Mouse (Mus musculus) cerebellum, postnatal 4 days (tissue): Measurements from ENCODE around the gene Zfp933.
A peak's percentile ranks its signal among the peaks of the same experiment; 100 is the strongest.
"Not testable (repeated sequence)": the region's sequence is repeated elsewhere in the genome, so short reads cannot be mapped to it uniquely, and the experiment has no call there.

ENCODE experiments used
- DNase-seq, 2 experiments: peaks; one replicate each; pipeline ENCODE4 v3.0.0; 2022; ENCODE audit warnings: low spot score in 2 of 2, mixed read lengths in 1 of 2

The Zfp933 gene

DNA sequence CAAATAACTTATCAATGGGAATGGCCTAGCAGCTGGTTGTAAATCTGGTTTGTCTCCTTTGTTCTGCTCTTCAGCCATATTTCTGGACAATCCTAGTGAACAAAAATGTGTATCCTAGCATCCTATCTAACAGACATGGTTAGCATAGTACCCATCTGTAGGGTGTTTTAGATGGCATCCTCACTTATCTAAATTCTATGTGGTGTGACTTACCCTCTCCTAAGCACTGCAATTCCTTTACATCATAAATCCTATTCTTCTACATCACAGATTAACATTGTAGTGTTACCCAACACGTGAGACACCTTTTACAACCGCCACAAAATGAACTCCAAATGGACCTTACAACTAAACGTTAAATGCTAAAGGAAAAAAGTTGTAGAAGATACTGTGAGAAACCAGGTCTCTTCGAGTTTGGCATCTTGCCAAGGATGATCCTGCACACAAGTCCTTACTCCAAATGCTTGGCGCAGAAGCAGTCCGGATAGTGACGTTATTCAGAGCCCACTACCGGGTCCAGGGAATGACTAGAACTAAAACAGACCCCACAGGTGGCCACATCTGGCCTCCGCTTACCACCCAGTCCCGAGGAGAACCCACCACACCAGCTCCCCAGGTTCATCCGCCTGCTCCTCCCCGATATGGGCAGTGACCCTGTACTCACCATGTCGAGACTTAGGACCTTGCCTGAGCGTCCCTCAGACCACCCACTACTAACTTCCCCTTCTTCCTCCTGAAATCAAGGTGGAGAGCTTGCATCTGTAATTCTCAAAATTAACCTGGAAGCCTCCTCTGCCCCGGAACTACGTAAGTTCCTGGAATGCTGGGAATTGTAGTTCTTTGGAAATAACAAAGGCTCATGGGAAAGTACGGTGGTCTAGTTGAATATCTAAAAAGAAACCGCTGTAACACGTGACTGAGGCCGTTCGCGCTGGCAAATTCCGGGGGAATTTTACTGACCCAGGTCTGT is at the start of gene Zfp933:
TSS of gene Zfp933 (minus strand) at position 753 of the 970 bp plus-strand sequence.
- peak in 1 of 2 experiments; percentile 44 for DNase-seq

DNA sequence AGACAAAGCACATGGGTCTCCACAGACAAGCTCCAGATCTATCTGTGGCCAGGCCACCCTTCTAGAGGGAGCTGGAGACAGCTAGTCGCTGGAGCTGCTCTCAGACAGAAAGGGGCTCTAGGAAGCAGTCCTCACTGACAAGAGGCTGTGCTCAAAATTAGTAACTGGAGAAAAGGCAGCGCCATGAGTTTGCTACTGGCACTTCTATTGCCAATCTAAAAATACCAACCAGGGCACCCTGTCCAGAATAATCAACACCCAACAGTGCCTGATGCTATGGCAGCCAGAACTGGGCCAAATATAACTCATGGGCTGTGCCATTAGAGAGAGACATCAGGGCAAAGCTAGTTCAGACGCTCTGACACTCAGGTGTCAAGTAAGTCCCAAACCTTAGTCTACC is 49.2 kb upstream of the Zfp933 start:
- DNase-seq, result no peak

DNA sequence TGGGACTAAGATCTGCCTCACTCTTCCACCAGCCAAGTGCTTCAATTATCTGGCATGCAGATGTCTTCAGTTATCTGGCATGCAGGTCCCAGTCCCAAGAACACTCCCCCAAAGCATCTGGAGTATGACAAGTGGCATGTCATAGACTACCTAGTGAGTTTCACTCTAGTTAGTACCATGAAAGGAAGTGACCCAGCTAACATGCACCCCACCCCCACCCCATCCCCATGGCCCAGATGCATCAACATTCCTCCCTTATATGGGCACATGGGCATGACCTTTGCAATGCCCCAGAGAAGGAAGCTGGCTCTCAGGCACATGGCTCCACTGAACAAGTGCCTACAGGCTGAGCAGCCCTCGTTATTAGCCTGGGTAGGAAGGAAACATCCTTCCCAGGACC is 48.2 kb upstream of the Zfp933 start:
- DNase-seq, result no peak

DNA sequence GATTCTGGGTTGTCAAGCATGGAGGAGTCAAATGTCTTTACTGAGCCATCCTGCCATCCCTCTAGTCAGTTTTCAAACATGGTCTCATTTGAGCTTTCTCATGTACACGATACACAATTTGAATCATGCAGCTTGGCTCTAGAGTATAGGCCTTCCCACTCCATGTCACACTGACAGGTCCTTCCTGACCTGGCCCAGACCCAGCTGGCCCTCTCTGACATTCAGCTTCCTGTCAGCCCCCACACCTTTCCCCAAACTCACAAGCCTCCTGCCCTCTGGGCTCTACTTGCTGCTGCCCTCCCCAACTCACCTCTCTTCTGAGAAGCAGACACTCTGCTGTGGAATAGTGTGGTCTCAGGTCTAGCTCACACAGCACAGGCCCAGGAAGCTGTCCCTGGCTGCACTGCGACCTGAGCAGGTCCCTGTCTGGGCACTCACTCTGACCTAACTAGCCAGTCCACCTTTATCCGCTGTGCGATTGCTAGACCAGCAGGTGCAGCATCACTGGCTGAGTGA is 47.7 kb upstream of the Zfp933 start:
- no peak for DNase-seq

DNA sequence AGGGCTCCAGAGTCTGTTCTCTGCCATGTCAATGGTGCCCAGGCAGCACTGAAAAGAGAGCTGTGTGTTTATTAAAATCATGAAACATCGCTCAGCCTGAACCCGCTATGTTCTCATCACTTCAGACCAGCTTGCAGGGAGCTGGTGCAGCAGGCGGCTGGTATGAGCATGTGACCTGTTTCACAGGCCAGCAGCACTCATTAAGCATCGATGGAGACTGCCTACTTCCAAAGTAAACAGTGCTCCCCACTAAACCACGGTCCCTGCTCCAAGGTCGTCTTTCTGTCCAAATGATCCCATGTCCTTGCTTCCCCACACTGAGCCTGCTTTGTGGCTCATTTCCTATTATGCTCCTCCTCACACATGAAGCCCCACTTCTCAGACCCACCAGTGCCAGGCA is 42.2 kb upstream of the Zfp933 start:
- no peak for DNase-seq

DNA sequence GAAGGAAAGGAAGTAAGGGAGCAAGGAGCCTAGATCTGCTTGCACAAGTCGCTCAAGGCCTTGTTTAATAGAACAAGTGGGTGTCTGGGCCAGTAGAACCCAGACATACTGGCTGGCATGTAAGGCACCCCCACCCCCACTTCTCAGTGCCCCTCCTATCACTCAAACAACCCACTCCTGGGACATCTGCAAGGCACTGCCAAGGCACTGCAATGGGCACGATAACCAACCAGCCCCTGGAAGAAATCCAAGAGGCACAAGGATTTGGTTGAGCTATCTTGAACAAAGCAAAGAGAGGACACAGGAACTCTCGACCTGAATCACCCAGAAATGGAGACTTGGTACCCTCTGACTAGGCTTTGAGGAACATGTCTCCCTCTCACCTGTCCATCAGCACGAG is 40.1 kb upstream of the Zfp933 start:
- DNase-seq, result no peak

DNA sequence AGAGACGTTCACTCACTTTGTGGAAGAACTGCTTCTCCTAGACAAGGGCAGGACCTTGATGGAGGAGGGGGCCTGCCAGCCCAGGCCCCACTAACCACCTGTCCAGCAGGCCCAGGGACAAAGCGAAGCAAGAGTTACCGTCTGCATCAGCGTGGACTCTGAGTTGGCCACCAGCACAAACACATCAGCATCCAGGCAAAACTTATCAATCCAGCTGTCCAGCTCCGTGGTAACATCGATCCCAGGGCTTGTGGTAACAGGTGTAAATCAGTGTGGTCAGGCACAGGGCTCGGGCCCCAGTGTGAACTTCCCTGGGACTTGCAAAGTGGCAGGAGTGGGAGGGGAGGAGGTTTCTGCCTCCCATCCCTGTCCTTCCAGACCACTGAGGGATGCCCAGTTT is 39.1 kb upstream of the Zfp933 start:
- no peak for DNase-seq

DNA sequence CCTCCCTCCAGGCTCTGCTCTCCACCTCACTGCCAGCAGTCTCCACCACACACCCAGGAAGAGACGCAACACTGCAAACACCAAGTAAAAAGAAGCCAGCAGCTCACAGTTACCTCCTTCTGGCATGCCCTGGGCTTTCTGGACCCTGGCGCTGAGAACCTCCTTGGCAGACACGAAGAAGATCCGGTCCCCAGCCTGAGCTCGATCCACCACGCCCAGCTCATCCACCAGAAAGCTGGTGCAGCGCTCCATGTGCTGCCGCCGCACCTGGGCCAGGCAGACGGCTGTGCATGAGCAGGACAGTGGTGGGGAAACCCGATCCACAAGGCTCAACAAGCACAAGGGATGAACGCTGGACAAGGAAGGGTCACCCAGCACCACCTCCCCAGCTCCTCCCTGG is 38.0 kb upstream of the Zfp933 start:
- no peak for DNase-seq

DNA sequence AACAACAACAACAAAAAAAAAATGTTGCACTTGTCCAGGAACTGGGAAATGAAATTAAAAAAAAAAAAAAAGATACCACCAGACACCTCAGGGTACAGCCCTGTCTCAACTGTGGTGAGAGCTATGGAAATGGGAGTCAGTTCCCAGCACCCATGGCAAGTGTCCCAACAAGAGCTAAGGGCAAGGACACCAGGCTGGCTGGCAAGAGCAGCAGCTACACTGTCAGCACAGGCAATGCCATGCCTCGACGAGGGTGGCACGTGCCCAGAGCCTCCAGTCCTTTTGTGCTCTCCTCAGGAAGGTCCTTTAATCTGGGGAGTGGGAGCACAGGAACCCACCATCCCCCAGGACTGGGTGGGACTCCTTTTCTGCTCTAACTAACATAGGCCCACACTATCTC is 36.0 kb upstream of the Zfp933 start:
- no peak for DNase-seq

DNA sequence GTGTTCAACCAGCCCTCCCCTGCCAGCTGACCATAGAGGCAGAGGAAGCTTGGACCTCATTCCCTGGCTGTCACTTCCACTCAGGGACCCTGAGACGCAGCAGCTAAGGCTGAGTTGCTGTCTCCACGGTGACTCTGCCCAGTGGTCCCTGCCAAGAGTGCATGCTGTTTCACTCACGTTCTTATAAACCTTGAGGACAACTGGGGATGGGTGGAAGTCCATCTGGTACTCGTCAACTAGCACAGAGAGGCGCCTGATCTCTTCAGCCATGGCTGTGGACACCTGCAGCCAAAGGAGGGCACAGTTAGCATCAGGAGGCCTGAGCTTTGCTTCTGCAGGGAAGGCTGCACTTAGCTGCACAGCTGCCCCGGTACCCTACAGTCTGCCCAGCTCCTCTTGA is 34.9 kb upstream of the Zfp933 start:
- no peak for DNase-seq

DNA sequence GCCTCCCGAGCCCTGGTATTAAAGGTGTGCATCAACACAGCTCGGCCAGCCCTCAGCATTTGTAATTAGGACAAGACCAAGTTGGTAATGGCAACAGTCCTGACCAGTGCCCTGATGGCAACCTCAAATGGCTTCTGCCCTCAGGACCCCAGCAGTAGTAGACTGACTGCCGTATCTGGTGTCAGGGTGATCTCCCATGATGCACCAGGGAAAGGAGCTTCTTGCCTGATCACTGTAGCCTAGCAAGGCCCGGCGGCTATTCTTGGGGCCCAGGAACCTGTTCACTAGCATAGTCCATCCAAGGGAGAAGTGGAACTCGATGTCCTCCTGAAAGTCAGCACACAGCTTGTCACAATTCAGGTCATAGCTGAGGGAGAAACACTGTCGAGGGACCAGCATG is 33.6 kb upstream of the Zfp933 start:
- no peak for DNase-seq

DNA sequence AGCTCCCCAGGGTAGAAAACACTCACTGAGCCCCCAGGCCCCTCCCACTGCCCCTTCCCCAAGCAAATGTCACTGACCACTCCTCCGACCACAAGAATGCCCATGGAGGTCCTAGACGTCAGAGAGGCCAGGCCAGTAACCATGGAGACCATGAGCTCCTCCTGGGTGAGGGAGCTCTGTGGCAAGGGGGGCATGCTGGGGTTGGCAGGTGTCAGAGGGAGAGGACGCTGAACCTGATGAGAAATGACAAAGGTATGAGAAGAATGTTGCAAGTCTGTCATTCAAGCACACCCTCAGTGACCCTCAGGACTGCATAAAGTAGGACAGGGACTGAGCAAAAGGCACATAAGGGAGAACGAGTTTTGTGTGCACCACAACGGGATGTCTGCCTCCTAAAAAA is 31.7 kb upstream of the Zfp933 start:
- no peak for DNase-seq

DNA sequence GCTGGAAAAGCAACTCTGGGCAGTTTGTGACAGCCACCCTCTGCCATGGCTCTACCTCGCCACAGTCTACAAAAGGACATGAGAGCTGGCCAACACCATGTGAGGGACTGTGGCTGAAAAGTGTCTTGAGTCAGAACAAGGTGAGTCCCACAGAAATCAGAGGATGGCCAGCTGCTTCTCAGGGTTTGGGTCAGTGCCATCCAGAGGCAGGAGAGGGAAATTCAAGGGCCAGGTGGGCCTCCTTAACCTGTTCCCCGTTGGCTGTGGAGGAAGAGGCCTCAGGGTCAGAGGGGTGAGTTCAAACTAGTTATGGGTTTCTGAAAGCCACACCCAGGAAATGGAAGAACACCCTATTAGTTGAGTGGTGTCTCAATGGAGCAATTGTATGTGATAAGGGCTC is 31.3 kb upstream of the Zfp933 start:
- DNase-seq, result no peak

DNA sequence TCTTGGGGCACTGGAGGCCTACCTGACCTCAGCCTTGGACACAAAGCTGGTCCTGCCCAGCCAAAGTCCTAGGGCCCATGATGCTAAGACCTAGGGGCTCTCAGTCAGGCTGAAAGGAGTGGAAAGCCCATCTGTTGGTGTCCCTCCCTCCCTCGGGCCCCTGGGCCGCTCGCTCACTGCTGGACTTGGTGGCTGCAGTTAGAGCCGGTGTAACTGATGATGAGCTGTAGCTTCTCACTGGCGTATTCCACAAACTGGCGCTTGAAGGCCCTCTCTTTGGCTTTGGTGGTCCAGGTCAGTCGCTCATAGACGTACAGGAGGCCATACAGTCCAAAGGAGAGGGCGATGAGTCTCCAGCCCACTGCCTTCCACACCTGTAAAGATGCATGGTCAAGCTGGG is 30.4 kb upstream of the Zfp933 start:
- DNase-seq, result no peak

DNA sequence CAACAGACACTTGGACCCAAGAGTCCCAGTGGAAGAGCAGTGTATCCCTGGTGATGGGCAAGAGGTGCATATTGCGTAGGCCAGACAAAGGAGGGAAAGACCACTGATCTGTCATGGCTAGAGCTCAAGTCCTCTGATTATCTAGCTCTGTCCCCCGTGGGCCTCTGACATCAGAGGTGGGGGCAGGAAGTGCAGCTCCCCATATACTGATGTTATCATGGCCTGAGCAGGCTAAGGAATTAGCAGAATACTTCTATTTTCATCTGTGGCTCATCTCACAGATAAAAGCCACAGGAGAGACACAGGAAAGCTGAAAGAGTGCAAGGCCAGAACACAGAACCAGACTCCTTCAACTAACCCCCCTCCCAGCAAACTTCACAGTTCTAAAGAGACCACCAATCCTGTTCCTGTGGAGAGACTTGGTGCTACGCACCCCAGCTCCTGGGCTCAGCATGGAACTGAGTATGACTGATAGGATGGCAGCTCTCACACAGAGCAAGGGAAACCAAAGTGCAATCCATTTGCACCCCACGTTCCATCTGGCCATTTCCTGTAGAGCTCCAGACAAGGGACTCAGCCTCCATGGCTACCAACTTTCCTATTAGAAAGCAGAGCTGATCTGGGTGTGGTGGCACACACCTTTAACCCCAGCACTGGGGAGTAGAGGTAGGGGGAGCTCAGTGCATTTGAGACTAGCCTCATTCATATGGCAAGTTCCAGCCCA is 27.8 kb upstream of the Zfp933 start:
- DNase-seq, result no peak

DNA sequence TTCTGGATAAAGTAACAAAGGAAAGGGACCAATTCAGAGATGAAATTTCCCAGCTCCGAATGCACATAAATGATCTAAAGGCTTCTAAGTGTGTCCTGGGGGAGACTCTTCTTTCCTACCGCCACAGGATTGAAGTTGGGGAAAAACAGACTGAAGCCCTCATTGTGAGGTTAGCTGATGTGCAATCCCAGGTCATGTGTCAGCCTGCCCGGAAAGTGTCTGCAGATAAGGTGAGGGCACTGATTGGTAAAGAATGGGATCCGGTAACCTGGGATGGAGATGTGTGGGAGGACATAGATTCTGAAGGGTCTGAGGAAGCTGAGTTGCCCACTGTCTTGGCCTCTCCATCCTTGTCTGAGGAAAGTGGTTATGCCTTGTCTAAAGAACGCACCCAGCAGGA is 21.1 kb upstream of the Zfp933 start:
- no peak for DNase-seq

DNA sequence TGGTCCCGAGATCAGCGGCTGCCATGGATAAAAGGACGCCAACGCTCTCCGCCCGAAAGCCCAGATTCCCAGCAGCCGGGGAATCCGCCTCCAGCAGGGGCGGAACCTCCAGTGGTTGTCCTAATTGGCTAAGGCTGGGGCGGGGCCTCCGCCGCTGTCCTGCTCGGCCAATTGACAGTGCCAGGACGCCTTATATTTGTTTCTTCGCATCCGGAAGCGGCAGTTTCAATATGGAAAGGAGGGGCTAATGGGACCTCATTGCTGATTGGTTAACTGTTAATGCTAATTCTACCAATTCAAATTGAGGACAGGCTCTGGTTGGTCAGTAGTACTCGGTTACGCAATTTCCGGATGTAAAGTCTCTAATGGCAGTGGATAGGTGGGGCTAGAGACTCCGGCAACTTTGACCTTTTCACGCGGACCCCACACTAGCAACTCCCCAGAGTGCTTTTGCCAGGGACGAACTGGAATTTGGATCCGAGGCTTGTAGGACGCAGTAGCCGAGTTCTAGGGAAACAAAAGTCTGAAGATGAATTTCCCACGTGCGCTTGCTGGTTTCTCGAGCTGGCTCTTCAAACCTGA is 20.4 kb upstream of the Zfp933 start, which contains the start of the genes Miip and Fv1:
TSS of gene Miip (minus strand) at position 367 of the 582 bp plus-strand sequence.
TSS of gene Fv1 (plus strand) at position 530 of the 582 bp plus-strand sequence.
- peak; percentile 78 to 89 for DNase-seq

DNA sequence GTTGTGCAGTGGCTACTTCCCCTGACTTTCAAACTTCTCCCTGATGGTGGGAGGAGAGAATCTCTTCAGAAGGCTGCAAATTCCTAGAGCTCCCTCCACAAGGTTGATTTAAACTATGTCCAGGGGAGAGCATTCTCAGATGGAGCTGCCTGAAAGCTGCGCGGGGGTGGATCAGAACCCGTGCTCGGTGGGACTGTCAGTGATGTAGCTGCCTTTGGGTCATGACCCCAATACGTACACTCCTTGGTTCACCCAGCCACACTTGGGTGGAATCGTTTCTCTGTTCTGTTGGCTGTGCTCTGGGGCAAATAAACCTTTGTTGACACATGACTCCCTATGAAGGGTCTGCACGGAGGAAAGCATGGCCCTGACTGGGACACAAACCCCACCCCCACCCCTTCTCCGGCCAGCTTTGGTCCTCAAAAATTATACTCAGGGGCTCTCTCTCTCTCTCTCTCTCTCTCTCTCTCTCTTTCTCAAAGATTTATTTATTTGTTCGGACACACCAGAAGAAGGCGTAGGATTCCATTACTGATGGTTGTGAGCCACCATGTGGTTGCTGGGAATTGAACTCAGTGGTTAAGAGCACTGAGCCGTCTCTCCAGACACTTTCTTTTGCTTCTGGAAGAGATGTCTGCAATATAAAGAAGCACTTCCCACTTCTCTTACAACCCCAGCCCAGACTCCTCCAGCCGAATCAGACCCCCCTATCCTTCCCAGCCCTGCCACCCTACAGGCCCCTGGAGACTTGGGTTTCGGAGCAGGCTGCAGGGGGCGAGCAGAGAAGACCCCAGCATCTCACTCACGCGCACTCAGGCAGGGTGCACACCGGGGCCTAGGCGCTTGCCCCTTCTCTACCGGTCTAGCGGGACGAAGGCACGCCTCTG is 19.6 kb upstream of the Zfp933 start:
- no peak for DNase-seq

DNA sequence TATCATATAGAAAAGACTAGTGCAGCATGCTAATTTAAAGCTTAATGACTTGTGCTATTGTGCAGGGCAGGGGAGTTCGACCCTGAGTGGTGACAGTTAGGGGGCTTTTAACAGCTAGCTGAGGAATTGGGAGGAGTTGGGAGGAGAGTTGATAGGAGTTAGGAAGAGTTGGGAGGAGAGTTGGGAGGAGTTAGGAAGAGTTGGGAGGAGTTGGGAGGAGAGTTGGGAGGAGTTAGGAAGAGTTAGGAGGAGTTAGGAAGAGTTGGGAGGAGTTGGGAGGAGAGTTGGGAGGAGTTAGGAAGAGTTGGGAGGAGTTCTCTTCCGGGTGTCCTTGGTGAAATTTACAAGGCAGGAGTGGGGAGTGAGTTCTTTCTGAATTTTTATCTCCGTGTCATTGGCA is 18.6 kb upstream of the Zfp933 start:
- DNase-seq, result not testable (repeated sequence)

DNA sequence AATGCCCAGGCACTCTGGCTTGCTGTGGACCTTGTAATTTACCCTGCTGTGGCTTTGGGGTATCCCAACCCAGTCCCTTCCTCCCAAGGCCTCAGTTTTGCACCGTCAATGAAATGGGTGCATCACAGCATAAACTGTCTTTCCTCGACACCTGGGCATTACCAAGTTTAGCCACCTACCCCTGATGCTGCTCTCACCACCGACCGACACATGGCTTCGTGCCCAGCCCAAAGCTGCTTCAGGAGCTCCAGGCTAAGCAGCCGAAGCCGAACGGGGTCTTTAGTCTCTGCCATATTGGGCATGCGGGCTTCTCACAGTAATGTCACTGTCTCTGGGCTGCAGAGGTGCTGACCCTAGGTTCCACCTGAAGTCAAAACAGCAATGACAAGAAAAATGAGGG is 17.9 kb upstream of the Zfp933 start:
- no peak for DNase-seq

DNA sequence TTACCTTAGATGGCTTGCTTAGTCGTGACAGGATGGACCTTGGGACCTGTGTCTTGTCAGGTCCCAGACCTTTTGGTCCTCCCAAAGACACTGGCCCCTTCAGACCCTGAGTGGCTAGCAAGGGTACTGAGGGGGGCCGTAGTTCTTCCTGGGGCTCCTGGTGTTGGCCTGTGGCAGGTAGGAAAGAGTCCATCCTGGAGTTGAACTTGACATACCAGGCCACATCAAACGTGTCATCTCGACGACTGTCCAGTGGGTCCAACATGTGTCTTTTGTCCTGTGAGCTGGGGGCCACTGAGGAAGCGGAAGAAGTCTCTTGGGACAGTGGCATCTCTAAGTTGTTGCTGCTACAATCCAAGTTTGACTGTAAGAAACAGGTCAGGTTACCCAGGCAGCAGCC is 17.5 kb upstream of the Zfp933 start:
- no peak for DNase-seq
